Mouse (Mus musculus): ENCODE measurements at regions not wholly inside any gene's neighbourhood (a gene's known extent, or its start where the extent isn't known, plus 50 kb on each side); places are given as distances from the start of the nearest gene placed in this dataset.
"Not testable (repeated sequence)": the region's sequence is repeated elsewhere in the genome, so short reads cannot be mapped to it uniquely, and the experiment has no call there.

DNA sequence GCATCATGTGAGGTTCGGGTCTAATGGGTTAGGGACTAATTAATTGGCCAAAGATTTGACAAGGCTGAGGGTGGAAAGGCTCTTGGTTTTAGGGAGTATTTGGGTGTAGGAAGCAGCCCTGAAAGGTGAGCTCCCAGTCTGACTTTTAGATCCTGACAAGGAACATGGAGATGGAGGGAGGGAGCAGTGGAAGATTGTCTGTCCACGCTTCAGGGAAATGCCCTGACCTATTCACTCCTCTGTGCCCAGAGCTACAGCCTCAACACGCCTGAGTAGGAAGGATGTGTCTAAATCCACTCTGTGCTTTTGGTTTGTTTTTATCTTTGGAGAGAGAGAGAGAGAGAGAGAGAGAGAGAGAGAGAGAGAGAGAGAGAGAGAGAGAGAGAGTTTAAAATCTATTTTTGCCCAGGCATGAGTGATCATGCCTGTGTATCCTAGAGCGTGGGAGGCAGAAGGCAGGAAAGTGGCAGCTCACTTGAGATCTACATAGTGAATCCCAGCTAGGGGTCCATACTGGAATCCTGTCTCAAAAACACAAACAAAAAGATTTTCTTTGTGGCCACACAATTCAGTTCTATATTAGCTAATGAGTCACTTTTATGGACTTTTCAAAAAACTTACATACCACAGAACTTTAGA lies 511.5 kb upstream of the Tbl1xr1 start:
- Histone ChIP-seq H3K4me1 (ENCODE audit: control insufficient read depth, insufficient read depth, low read length) (peaks cover 13% of the 10 kb centered on the region; the same call in 1 of the 2 replicates), H3K4me3 (ENCODE audit: insufficient read depth, low read length) (no peak overlapping the region), H3K27ac (ENCODE audit: insufficient read depth, low read length) (peak overlapping the region; percentile 93)
- TF ChIP-seq POLR2A (IDR thresholded peaks at IDR 0.05; ENCODE audit: low read depth, low read length): no peak
- TF ChIP-seq CTCF (IDR thresholded peaks at IDR 0.05; ENCODE audit: borderline replicate concordance, insufficient read depth, low read length): no peak

DNA sequence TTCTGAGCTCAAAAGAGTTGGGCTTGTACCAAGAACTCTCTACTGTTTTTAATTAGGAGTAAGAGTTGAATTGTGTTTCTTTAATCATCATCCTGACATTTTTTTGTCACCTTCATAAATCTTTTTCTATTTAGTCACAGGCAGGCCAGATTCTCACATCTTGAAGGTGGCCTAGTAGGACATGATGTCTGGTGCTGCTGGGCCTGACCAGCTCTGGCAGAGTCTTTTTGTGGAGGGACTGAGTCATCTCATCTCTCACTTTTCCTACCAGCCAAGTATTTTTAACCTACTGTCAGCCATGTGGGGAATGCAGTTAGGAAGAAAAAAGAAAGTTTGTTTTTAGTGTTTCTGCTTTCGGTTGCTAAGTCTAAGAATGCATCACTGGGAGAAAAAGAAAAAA lies 506.7 kb upstream of the Tbl1xr1 start:
- TF ChIP-seq POLR2A (IDR thresholded peaks at IDR 0.05; ENCODE audit: low read depth, low read length) (no peak), CTCF (IDR thresholded peaks at IDR 0.05; ENCODE audit: borderline replicate concordance, insufficient read depth, low read length) (no peak)
- H3K27ac ChIP-seq (ENCODE audit: insufficient read depth, low read length): peak overlapping the region; percentile 79
- peaks cover 9% of the 10 kb centered on the region; the same call in 1 of the 2 replicates for H3K4me1 ChIP-seq (ENCODE audit: control insufficient read depth, insufficient read depth, low read length)
- H3K4me3 ChIP-seq (ENCODE audit: insufficient read depth, low read length): no peak overlapping the region

DNA sequence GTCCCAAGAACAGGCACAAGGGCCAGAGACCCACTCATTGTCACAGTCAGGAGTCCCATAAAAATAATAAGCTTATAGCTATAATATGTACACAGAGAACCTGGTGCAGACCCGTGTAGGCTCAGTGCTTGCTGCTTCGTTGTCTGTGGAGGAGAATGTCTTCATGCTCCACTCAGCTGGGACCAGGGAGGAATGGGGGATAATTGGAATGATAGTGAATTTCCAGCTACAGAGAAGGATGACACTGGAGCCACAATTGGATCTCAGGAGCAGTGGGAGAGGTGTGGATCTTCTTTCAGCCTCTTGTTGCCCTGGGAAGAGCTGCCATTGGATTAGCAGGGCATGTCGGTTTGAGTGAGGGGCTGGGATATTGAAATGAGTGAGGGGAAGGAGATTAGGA lies 497.8 kb upstream of the Tbl1xr1 start:
- H3K27ac ChIP-seq (ENCODE audit: insufficient read depth, low read length): no peak overlapping the region
- no peak for TF ChIP-seq CTCF (IDR thresholded peaks at IDR 0.05; ENCODE audit: borderline replicate concordance, insufficient read depth, low read length)
- no peak for TF ChIP-seq POLR2A (IDR thresholded peaks at IDR 0.05; ENCODE audit: low read depth, low read length)
- no peak overlapping the region for H3K4me3 ChIP-seq (ENCODE audit: insufficient read depth, low read length)
- H3K4me1 ChIP-seq (ENCODE audit: control insufficient read depth, insufficient read depth, low read length): no peaks in the 10 kb centered on the region

DNA sequence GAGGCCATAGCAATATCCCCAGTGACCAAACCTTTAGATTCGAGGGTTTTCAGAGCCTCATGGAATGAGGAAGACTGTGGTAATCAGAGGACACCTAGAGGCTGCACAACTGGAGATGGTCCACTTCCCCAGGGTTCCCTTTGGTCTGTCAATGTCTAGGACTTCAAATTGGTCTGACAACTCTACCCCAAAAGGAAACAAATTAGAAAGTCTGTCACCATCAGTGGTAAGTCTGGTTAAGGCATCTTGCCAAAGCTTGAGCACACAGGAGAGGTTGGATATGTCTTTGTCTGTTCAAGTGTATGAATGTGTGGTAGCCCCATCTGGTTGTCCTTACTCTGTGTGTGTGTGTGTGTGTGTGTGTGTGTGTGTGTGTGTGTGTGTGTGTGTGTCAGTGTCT lies 494.3 kb upstream of the Tbl1xr1 start:
- Histone ChIP-seq H3K4me1 (ENCODE audit: control insufficient read depth, insufficient read depth, low read length) (no peaks in the 10 kb centered on the region), H3K4me3 (ENCODE audit: insufficient read depth, low read length) (no peak overlapping the region), H3K27ac (ENCODE audit: insufficient read depth, low read length) (no peak overlapping the region)
- TF ChIP-seq CTCF (IDR thresholded peaks at IDR 0.05; ENCODE audit: borderline replicate concordance, insufficient read depth, low read length) (no peak), POLR2A (IDR thresholded peaks at IDR 0.05; ENCODE audit: low read depth, low read length) (no peak)

DNA sequence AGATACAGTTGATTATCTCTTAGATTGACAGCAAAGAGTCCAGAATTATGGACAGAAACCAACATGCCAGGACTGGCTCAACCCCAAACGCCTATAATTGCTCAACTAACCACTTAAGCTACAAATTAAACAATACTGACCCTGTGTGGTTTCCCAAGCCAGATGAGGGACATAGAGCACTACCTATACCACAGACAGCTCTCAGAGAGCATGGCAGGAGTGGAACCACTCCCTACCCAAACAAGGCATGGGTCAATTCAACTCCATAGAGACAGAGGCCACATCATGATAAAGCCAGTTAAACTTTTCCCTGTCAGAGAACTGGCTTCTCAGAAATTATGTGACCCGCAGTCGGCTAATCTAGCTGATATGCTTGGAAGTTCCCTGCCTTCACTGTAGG lies 490.7 kb upstream of the Tbl1xr1 start:
- no peak for TF ChIP-seq CTCF (IDR thresholded peaks at IDR 0.05; ENCODE audit: borderline replicate concordance, insufficient read depth, low read length)
- TF ChIP-seq POLR2A (IDR thresholded peaks at IDR 0.05; ENCODE audit: low read depth, low read length): no peak
- Histone ChIP-seq H3K27ac (ENCODE audit: insufficient read depth, low read length) (no peak overlapping the region), H3K4me3 (ENCODE audit: insufficient read depth, low read length) (no peak overlapping the region), H3K4me1 (ENCODE audit: control insufficient read depth, insufficient read depth, low read length) (no peaks in the 10 kb centered on the region)

DNA sequence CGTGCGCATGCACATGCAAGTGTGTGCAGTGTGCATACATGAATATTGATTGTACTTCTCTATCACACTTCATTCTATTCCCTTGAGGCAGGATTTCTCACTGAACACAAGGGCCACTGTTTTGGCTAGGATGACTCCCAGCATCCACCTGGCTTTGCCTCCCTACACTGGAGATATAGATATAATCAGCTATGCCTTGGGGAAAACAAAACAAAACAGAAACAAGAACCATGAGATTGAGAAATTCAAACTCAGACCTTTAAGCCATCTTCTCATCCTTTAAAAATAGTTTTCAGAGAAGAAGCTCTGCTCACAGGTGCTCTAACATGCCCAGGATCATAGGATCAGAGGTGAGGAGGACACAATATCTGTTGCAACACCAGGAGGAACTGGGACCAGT lies 469.6 kb upstream of the Tbl1xr1 start:
- no peak overlapping the region for H3K4me3 ChIP-seq (ENCODE audit: insufficient read depth, low read length)
- no peak overlapping the region for H3K27ac ChIP-seq (ENCODE audit: insufficient read depth, low read length)
- H3K4me1 ChIP-seq (ENCODE audit: control insufficient read depth, insufficient read depth, low read length): no peaks in the 10 kb centered on the region; the same call in 1 of the 2 replicates
- no peak for TF ChIP-seq POLR2A (IDR thresholded peaks at IDR 0.05; ENCODE audit: low read depth, low read length)
- no peak for TF ChIP-seq CTCF (IDR thresholded peaks at IDR 0.05; ENCODE audit: borderline replicate concordance, insufficient read depth, low read length)

DNA sequence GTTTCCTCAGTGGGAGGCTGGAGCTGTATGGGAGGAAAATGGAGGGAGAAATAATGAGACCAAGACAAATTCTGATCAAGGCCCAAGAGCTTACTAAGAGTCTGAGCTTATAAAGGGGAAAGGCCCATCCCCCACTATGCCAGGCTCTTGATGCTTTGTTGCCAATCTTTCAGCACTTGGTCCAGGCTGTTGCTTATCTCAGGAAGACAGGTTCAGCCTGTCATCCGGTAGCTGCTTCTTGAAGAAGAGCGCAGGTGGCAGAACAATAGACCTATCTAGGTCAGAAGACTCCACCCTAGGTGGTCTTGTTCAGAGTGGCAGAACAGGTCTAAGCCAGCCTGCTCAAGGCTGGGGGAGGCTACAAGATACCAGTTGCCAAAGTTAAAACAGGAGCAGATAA lies 466.2 kb upstream of the Tbl1xr1 start:
- no peak overlapping the region for H3K4me3 ChIP-seq (ENCODE audit: insufficient read depth, low read length)
- TF ChIP-seq CTCF (IDR thresholded peaks at IDR 0.05; ENCODE audit: borderline replicate concordance, insufficient read depth, low read length) (no peak), POLR2A (IDR thresholded peaks at IDR 0.05; ENCODE audit: low read depth, low read length) (no peak)
- H3K4me1 ChIP-seq (ENCODE audit: control insufficient read depth, insufficient read depth, low read length): no peaks in the 10 kb centered on the region
- no peak overlapping the region for H3K27ac ChIP-seq (ENCODE audit: insufficient read depth, low read length)

DNA sequence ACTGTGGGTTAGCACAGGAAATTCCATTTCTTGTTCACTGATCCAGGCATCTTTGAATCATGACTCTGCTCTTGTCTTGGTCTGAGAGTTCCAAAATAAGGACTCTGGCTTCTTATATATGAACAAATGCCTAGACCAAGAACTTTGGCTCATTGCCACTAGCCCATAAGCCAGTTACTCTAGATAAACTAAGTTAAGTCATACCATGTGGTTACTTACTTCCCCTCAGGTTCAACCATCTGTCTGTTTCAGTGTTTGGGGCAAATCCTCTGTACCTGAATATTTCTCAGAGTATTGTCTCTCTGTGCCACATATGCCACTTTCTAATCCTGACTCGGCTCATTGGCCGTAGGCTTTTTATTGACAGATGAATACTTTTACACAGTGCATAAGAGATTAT lies 454.7 kb upstream of the Tbl1xr1 start:
- Histone ChIP-seq H3K4me3 (ENCODE audit: insufficient read depth, low read length) (no peak overlapping the region), H3K4me1 (ENCODE audit: control insufficient read depth, insufficient read depth, low read length) (peaks cover 7% of the 10 kb centered on the region; the same call in 1 of the 2 replicates), H3K27ac (ENCODE audit: insufficient read depth, low read length) (peak overlapping the region; percentile 71)
- TF ChIP-seq CTCF (IDR thresholded peaks at IDR 0.05; ENCODE audit: borderline replicate concordance, insufficient read depth, low read length): no peak
- no peak for TF ChIP-seq POLR2A (IDR thresholded peaks at IDR 0.05; ENCODE audit: low read depth, low read length)

DNA sequence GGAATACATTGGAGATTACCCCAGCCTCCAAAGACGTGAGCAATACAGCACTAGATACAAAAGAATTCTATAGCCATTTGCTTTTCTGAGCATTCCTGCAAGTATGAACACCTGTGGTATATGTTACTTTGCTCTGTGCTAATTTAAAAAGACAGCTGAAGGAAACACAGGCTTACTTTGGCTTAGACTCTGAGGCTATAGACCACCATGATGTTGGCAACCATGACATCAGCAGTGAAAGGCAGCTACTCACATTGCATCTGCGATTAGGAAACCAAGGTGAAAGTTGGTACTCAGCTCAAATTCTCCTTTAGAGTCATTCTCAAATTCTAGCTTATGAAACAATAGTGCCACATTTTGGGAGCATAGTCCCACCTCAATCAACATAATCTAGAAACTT lies 451.4 kb upstream of the Tbl1xr1 start:
- TF ChIP-seq POLR2A (IDR thresholded peaks at IDR 0.05; ENCODE audit: low read depth, low read length): no peak
- TF ChIP-seq CTCF (IDR thresholded peaks at IDR 0.05; ENCODE audit: borderline replicate concordance, insufficient read depth, low read length): no peak
- Histone ChIP-seq H3K27ac (ENCODE audit: insufficient read depth, low read length) (peak overlapping the region; percentile 99), H3K4me3 (ENCODE audit: insufficient read depth, low read length) (no peak overlapping the region)

DNA sequence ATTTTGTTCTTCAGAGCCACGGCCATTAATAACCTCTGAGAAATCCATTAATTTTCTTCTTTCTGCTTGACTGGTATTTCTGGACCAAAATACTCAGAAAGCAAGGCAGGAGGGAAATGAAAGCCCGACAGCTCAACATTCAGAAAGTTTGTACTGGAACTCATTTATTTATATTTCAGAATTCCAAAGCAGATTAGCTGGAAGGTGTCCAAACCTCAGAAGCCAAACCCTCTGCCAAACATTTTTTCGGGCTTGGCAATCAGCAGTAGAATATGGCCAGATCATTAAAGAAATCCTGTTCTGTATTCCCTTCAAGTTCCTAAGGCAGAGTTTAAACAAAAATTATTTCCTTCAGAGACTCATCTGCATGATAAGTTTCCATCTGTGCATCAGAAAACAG lies 450.4 kb upstream of the Tbl1xr1 start:
- Histone ChIP-seq H3K4me3 (ENCODE audit: insufficient read depth, low read length) (no peak overlapping the region), H3K27ac (ENCODE audit: insufficient read depth, low read length) (peak overlapping the region; percentile 99), H3K4me1 (ENCODE audit: control insufficient read depth, insufficient read depth, low read length) (peaks cover 7% of the 10 kb centered on the region; the same call in 1 of the 2 replicates)
- TF ChIP-seq CTCF (IDR thresholded peaks at IDR 0.05; ENCODE audit: borderline replicate concordance, insufficient read depth, low read length): no peak
- TF ChIP-seq POLR2A (IDR thresholded peaks at IDR 0.05; ENCODE audit: low read depth, low read length): no peak

More for the DNA sequence above, 451.4 kb upstream of the Tbl1xr1 start:
- H3K4me1 ChIP-seq (ENCODE audit: control insufficient read depth, insufficient read depth, low read length): peaks cover 7% of the 10 kb centered on the region; the same call in 1 of the 2 replicates

DNA sequence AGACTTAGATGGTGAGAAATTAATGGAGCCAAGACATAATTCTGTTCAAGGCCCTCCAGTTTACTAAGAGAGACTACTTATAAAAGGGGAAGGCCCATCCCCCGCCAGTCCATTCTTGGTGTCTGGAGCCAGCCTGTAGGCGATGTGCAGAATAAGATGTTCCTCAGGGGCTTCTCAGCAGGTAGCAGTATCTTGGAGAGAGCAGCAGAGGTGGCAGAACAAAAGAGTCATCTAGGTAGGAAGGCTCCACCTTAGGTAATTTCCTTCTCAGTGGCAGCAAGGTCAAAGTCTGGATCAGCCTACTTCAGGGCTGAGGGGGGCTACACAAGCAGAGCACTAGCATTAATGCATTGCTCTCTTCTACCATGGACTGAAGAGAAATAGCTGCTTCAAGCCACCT lies 449.4 kb upstream of the Tbl1xr1 start:
- peak overlapping the region; percentile 99 for H3K27ac ChIP-seq (ENCODE audit: insufficient read depth, low read length)
- H3K4me1 ChIP-seq (ENCODE audit: control insufficient read depth, insufficient read depth, low read length): not testable (repeated sequence)

More for the DNA sequence above, 449.4 kb upstream of the Tbl1xr1 start:
- H3K4me3 ChIP-seq (ENCODE audit: insufficient read depth, low read length): not testable (repeated sequence)

All from embryonic fibroblast, embryonic 13.5 days (primary cell).